Mouse (Mus musculus) liver, adult 2 months (tissue): ENCODE measurements at regions not wholly inside any gene's neighbourhood (a gene's known extent, or its start where the extent isn't known, plus 50 kb on each side); places are given as distances from the start of the nearest gene placed in this dataset.

Experiments used
- DNase-seq: peaks from one replicate; pipeline ENCODE4 v3.0.0-alpha.2; 2011; ENCODE audit warnings: low read depth, low spot score; ENCODE audit errors: extremely low read depth
- H3K27ac ChIP-seq: fragments of 200-500 bp; replicated peaks from 2 replicates; pipeline ENCODE4 v1.5.1; 2012; ENCODE audit warnings: low read depth, mild to moderate bottlenecking, control low read depth, inconsistent platforms, low read length; ENCODE audit not compliant: insufficient read depth
- H3K27me3 ChIP-seq: fragments of 200-500 bp; 2 replicates; pipeline ENCODE4 v1.6.1; 2012; ENCODE audit warnings: mild to moderate bottlenecking, moderate library complexity, low read length, inconsistent platforms; ENCODE audit not compliant: control insufficient read depth, insufficient read depth
- H3K36me3 ChIP-seq: fragments of 200-500 bp; 2 replicates; pipeline ENCODE4 v1.6.1; 2012; ENCODE audit warnings: low read length, inconsistent platforms; ENCODE audit not compliant: control insufficient read depth, insufficient read depth
- H3K4me1 ChIP-seq: fragments of 200-500 bp; 2 replicates; pipeline ENCODE4 v1.6.1; 2011; ENCODE audit warnings: low read length; ENCODE audit not compliant: control insufficient read depth, insufficient read depth
- H3K4me3 ChIP-seq: fragments of 200-500 bp; 2 replicates; pipeline ENCODE4 v1.5.1; 2011; ENCODE audit warnings: low read depth, mild to moderate bottlenecking, control low read depth, low read length, moderate library complexity; ENCODE audit not compliant: insufficient read depth
- H3K79me2 ChIP-seq: fragments of 200-500 bp; 2 replicates; pipeline ENCODE4 v1.6.1; 2012; ENCODE audit warnings: inconsistent platforms, mild to moderate bottlenecking, low read length, moderate library complexity; ENCODE audit not compliant: control insufficient read depth, insufficient read depth
- H3K9ac ChIP-seq: fragments of 200-500 bp; 2 replicates; pipeline ENCODE4 v1.6.1; 2012; ENCODE audit warnings: low read depth, mild to moderate bottlenecking, control low read depth, inconsistent platforms, low read length
- CTCF ChIP-seq: fragments of 200-500 bp; IDR thresholded peaks from 2 replicates; pipeline ENCODE4 v1.5.1; 2011; ENCODE audit warnings: low read depth, low read length, control low read depth
- POLR2A ChIP-seq: fragments of 200-500 bp; IDR thresholded peaks from 2 replicates; pipeline ENCODE4 v1.6.1; 2011; ENCODE audit warnings: low read length, control low read depth; ENCODE audit not compliant: insufficient read depth; ENCODE audit errors: extremely low read depth
- WGBS: fragments of 180-500 bp; shearing (Covaris S2); methylation state at CpG from one replicate; pipeline ENCODE4 v1.1.7; 2018; 5-methylcytosine and 5-hydroxymethylcytosine counted together

- H3K4me1 ChIP-seq = no peaks in the 10 kb centered on the region
- H3K9ac ChIP-seq = no peak overlapping the region
- H3K4me3 ChIP-seq = no peak overlapping the region
- no peak overlapping the region for H3K27ac ChIP-seq
- no peaks in the 10 kb centered on the region for H3K79me2 ChIP-seq
- no peaks in the 10 kb centered on the region for H3K27me3 ChIP-seq
- 91% methylated on average over 4 of the region's 4 CpGs for WGBS
- no peak for TF ChIP-seq POLR2A
- no peak for TF ChIP-seq CTCF
- no peak for DNase-seq
- no peaks in the 10 kb centered on the region for H3K36me3 ChIP-seq
These were observed 148.4 kb upstream of the Spred2 start for GRCm38 (mm10) chr11:19775741-19776140.

GRCm38 (mm10) chr11:19776473-19777200 is 147.5 kb upstream of the Spred2 start:
- Histone ChIP-seq H3K4me3 (no peak overlapping the region), H3K9ac (no peak overlapping the region), H3K4me1 (no peaks in the 10 kb centered on the region), H3K79me2 (no peaks in the 10 kb centered on the region), H3K36me3 (no peaks in the 10 kb centered on the region), H3K27me3 (no peaks in the 10 kb centered on the region), H3K27ac (no peak overlapping the region)
- WGBS = 77% methylated on average over 9 of the region's 9 CpGs
- TF ChIP-seq CTCF (no peak), POLR2A (no peak)
- no peak for DNase-seq

GRCm38 (mm10) chr11:19778191-19778590 is 146.0 kb upstream of the Spred2 start:
- WGBS = 87% methylated on average over 2 of the region's 2 CpGs
- Histone ChIP-seq H3K79me2 (no peaks in the 10 kb centered on the region), H3K27me3 (no peaks in the 10 kb centered on the region), H3K4me3 (no peak overlapping the region), H3K27ac (no peak overlapping the region), H3K36me3 (no peaks in the 10 kb centered on the region), H3K4me1 (no peaks in the 10 kb centered on the region), H3K9ac (no peak overlapping the region)
- TF ChIP-seq POLR2A = no peak
- TF ChIP-seq CTCF = no peak
- no peak for DNase-seq

GRCm38 (mm10) chr11:19785110-19785509 is 139.1 kb upstream of the Spred2 start:
- Histone ChIP-seq H3K36me3 (no peaks in the 10 kb centered on the region), H3K4me3 (no peak overlapping the region), H3K79me2 (no peaks in the 10 kb centered on the region), H3K27me3 (peaks cover 2% of the 10 kb centered on the region; the same call in 1 of the 2 replicates), H3K27ac (no peak overlapping the region), H3K4me1 (no peaks in the 10 kb centered on the region), H3K9ac (no peak overlapping the region)
- no peak for DNase-seq
- TF ChIP-seq POLR2A (no peak), CTCF (no peak)
- 73% methylated on average over 14 of the region's 14 CpGs for WGBS

- no peak for DNase-seq
- no peak for TF ChIP-seq POLR2A
- no peak for TF ChIP-seq CTCF
- Histone ChIP-seq H3K27ac (no peak overlapping the region), H3K36me3 (no peaks in the 10 kb centered on the region), H3K9ac (no peak overlapping the region), H3K79me2 (no peaks in the 10 kb centered on the region), H3K4me1 (no peaks in the 10 kb centered on the region), H3K4me3 (no peak overlapping the region), H3K27me3 (no peaks in the 10 kb centered on the region)
- WGBS = 81% methylated on average over 4 of the region's 4 CpGs
These were observed 127.1 kb upstream of the Spred2 start for GRCm38 (mm10) chr11:19796950-19797670.

- no peak overlapping the region for H3K4me3 ChIP-seq
- no peaks in the 10 kb centered on the region for H3K27me3 ChIP-seq
- WGBS = 78% methylated on average over 7 of the region's 7 CpGs
- H3K27ac ChIP-seq = no peak overlapping the region
- no peaks in the 10 kb centered on the region for H3K4me1 ChIP-seq
- no peak overlapping the region for H3K9ac ChIP-seq
- no peak for TF ChIP-seq POLR2A
- TF ChIP-seq CTCF = no peak
- no peak for DNase-seq
- no peaks in the 10 kb centered on the region for H3K79me2 ChIP-seq
- H3K36me3 ChIP-seq = no peaks in the 10 kb centered on the region
These were observed 114.8 kb upstream of the Spred2 start for GRCm38 (mm10) chr11:19809359-19809758.
